Mouse (Mus musculus): Measurements from ENCODE around the gene Cct2. TPM values are rescaled to one million over a fixed set of nuclear protein-coding genes. Genes with fewer than 3 reads are reported as not detected.

The Cct2 gene
- total RNA-seq, 2 experiments from 2014 or later: 132 to 146 TPM

DNA sequence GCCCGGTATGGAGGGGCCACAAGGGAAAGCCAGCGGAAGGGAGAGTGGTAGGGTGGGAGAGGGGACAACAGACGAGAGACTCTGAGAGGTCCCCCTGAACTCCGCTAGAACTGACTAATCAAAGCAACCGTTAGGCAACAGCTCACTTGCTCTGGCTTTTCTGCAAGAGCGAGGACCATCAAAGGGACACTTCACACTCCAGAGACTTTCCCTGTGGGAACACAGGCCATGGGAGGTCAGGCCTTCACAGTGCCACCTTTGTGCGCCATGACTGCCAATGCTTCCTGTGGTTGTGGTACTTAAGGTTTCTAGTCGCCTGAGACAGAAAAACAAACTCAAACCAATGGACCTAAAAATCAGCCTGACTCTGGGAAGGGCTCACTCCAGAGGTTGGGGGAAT lies 52.6 kb downstream of the Cct2 start:
- DNase-seq: no peak
- intact Hi-C loops (cut with DNase I; ENCODE audit: low total_unique reads): no loop called here

DNA sequence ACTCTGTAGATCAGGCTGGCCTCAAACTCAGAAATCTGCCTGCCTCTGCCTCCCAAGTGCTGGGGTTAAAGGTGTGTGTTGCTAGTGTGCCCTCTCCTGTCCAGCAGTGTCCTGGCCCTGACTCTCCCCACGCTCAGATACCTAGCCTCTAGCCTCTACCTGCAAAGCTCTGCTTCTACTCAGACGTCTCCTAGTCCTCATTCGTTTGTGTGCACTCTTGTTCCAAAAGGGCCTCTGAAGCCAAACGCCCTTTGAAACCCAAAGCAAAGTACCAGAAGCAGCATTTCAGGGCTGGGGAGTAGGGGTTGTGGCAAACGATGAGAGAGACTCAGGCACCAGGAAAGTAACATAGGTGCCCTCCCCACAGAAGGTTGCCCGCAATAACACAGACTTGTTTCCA lies 53.9 kb downstream of the Cct2 start:
- DNase-seq: no peak
- intact Hi-C loops (cut with DNase I; ENCODE audit: low total_unique reads): no loop called here

DNA sequence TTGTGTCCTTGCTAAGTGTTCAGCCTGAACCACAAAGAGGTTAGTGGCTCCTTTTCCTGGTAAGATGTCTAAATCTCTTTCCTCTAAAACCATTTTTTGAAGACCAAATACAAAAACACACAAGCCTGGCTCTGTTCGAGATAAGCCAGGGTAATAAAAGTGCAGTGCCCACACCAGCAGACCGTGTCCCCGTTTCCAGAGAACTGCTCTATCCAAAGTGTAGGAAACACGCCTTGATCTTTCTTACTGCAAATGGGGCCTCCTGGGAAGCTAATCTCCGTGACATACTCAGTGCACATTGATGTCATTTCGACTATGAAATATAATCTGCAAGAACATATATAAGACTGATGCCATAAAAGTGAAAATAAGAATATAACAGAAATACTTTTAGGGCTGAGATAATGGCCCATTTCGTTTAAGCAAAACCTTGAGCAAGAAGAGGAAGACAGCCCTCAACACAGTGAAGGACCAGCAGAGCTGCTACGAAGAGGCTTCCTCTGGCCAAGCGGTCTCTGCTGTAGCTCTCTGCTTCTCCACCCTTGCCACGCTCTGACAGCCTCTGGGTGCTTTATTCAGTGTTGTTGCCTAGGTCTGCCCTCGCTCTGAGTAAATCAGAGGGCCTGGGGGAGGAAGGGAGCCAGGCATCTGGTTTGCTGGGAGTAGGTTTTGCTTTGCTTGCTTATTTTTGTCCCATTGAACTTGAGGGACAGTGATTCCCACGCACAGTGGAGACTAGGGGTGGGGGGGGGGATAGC lies 57.7 kb downstream of the Cct2 start:
- DNase-seq: no peak
- intact Hi-C loops (cut with DNase I; ENCODE audit: low total_unique reads): no loop called here

- DNase-seq: no peak
- intact Hi-C loops (cut with DNase I; ENCODE audit: low total_unique reads): no loop called here
These were observed 58.9 kb downstream of the Cct2 start for GRCm38 (mm10) chr10:117004695-117005094.

Other genes with a start within 250 kb of the Cct2 start
- under 1 TPM; 0.11 to 0.39 TPM for gene Myrfl, start 166.9 kb downstream of the Cct2 start, total RNA-seq (2021)
- gene Rab3ip, start 113.0 kb downstream of the Cct2 start, total RNA-seq (2021): 10 to 100 TPM; 16.2 to 17.3 TPM
- gene Gm10271, start 91.2 kb downstream of the Cct2 start, total RNA-seq (2021): not detected
- 10 to 100 TPM in 1 of 2 experiments, 1 to 10 TPM in 1; 9.2 to 11.7 TPM for gene Best3, start 77.5 kb downstream of the Cct2 start, total RNA-seq (2021)
- not detected for gene Lrrc10, start 18.5 kb downstream of the Cct2 start, total RNA-seq (2021)
- 1 to 10 TPM; 7.9 to 9.4 TPM for gene Frs2, start 84.7 kb upstream of the Cct2 start, total RNA-seq (2021)
- gene Yeats4, start 160.7 kb upstream of the Cct2 start, total RNA-seq (2021): 10 to 100 TPM; 16.9 to 18.5 TPM
- not detected for gene 9530003J23Rik, start 174.9 kb upstream of the Cct2 start, total RNA-seq (2021)
- gene Lyz2, start 218.5 kb upstream of the Cct2 start, total RNA-seq (2021): 10 to 100 TPM; 30.0 to 32.8 TPM
- 1 to 10 TPM; 3.4 to 5.3 TPM for gene Lyz1, start 229.1 kb upstream of the Cct2 start, total RNA-seq (2021)

All from gastrocnemius, postnatal 14 days (tissue).